Mouse (Mus musculus) embryonic facial prominence, embryonic 11.5 days (tissue): ENCODE measurements at regions not wholly inside any gene's neighbourhood (a gene's known extent, or its start where the extent isn't known, plus 50 kb on each side); places are given as distances from the start of the nearest gene placed in this dataset.

Experiments
- ATAC-seq: fragments of 200-750 bp; cut with Nextera tagmentation; replicated peaks from 2 replicates; pipeline ENCODE4 v1.8.0; 2017; ENCODE audit warnings: low read depth; ENCODE audit not compliant: insufficient number of reproducible peaks, low FRiP score, low TSS enrichment
- DNase-seq: peaks from one replicate; pipeline ENCODE4 v3.0.0-alpha.2; 2015; ENCODE audit warnings: low spot score
- H3K27ac ChIP-seq: fragments of 300-500 bp; sonication (generic); replicated peaks from 2 replicates; pipeline ENCODE4 v1.5.1; 2014; ENCODE audit warnings: mild to moderate bottlenecking, low read depth, low read length, control low read depth
- H3K27me3 ChIP-seq: fragments of 300-500 bp; sonication (generic); 2 replicates; pipeline ENCODE4 v1.6.1; 2014; ENCODE audit warnings: mild to moderate bottlenecking, low read length, moderate library complexity, mixed read lengths; ENCODE audit not compliant: control insufficient read depth, insufficient read depth
- H3K36me3 ChIP-seq: fragments of 300-500 bp; sonication (generic); replicated peaks from 2 replicates; pipeline ENCODE4 v1.6.1; 2014; ENCODE audit warnings: low read depth, mild to moderate bottlenecking, low read length, moderate library complexity, mixed read lengths; ENCODE audit not compliant: control insufficient read depth, insufficient read depth
- H3K4me1 ChIP-seq: fragments of 300-500 bp; sonication (generic); 2 replicates; pipeline ENCODE4 v1.6.1; 2014; ENCODE audit warnings: low read length, mixed read lengths; ENCODE audit not compliant: control insufficient read depth, insufficient read depth
- H3K4me2 ChIP-seq: fragments of 300-500 bp; sonication (generic); 2 replicates; pipeline ENCODE4 v1.6.1; 2014; ENCODE audit warnings: low read depth, mild to moderate bottlenecking, control low read depth, low read length, moderate library complexity
- H3K4me3 ChIP-seq: fragments of 300-500 bp; sonication (generic); 2 replicates; pipeline ENCODE4 v1.5.1; 2014; ENCODE audit warnings: low read depth, low read length, control low read depth
- H3K9ac ChIP-seq: fragments of 300-500 bp; sonication (generic); replicated peaks from 2 replicates; pipeline ENCODE4 v1.6.1; 2014; ENCODE audit warnings: mild to moderate bottlenecking, control low read depth, low read length
- H3K9me3 ChIP-seq: fragments of 300-500 bp; sonication (generic); replicated peaks from 2 replicates; pipeline ENCODE4 v1.6.1; 2016; ENCODE audit warnings: mild to moderate bottlenecking, low read length, inconsistent platforms, mixed read lengths; ENCODE audit not compliant: control insufficient read depth
- WGBS: fragments of 180-500 bp; shearing (Covaris S2); extraction: QIAGEN DNeasy Blood & Tissue Kit; methylation state at CpG from one replicate; pipeline ENCODE4 v1.1.7; 2014; 5-methylcytosine and 5-hydroxymethylcytosine counted together

DNA sequence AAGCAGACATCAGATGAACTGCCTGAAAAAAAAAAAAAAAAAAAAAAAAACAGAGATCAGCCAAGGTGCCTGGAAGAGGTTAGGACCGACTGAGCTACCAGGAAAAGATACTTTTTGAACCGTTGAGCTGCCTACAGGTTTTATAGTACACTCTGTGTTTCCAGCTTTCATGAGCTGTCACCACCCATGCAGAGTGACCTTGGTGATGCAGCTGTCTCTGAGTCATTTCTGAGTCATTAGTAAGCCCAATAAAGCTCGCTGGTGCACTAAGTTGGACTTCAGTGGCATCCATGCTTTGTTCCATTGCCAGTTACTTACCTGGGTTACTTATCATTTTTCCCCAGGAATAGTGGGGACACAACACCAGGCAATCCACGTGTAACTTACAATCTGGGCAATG lies 592.9 kb upstream of the Arpp21 start:
- Histone ChIP-seq H3K4me3 (no peak overlapping the region), H3K4me2 (no peak overlapping the region), H3K27me3 (no peaks in the 10 kb centered on the region), H3K9me3 (no peaks in the 10 kb centered on the region), H3K4me1 (no peaks in the 10 kb centered on the region), H3K27ac (no peak overlapping the region), H3K9ac (no peak overlapping the region), H3K36me3 (no peaks in the 10 kb centered on the region)
- ATAC-seq (no peak), DNase-seq (no peak)
- 87% methylated on average over 4 of the region's 4 CpGs for WGBS

DNA sequence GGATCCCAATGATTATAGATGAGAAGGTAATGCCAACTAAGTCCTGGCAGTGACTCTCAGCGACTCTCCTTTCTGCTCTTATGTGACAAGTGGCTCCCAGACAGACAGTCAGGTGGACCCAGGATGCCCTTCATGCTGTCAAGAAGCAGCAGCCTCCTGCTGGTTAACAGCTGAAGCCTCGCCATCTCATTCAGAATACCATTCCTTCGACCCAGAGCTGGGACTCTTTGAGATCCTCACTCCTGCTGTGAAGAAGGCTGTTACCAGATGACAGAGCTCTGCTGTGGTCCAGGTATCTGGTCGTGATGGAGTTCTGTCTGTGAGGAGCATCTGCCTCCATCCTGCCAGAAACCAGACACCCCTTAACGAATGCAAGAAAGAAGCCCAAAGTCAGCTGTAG lies 590.9 kb upstream of the Arpp21 start:
- ATAC-seq (no peak), DNase-seq (no peak)
- no peak overlapping the region for H3K9ac ChIP-seq
- H3K4me2 ChIP-seq: no peak overlapping the region
- H3K9me3 ChIP-seq: no peaks in the 10 kb centered on the region
- no peaks in the 10 kb centered on the region for H3K36me3 ChIP-seq
- no peak overlapping the region for H3K4me3 ChIP-seq
- no peaks in the 10 kb centered on the region for H3K27me3 ChIP-seq
- H3K27ac ChIP-seq: no peak overlapping the region
- WGBS: 47% methylated on average over 5 of the region's 5 CpGs
- H3K4me1 ChIP-seq: no peaks in the 10 kb centered on the region

DNA sequence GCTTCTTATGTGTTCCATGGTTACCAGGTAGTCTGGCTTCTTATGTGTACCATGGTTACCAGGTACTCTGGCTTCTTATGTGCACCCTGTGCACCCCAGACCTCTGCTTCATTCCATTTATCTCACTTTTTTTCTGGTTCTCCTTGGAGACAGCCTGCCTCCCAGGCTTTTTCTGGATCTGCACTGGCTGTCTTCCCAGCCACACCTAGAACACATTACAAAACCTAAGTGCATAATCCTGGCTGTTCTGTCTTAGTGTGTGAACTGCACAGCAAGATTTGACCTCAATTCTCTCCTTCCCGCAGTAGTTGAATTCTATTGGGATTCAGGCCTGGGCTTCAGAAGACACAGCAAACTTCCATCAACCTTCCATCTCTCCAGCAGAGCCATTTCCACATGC lies 586.2 kb upstream of the Arpp21 start:
- H3K9ac ChIP-seq: no peak overlapping the region
- no peak overlapping the region for H3K4me2 ChIP-seq
- no peak overlapping the region for H3K27ac ChIP-seq
- no peaks in the 10 kb centered on the region for H3K36me3 ChIP-seq
- WGBS: 86% methylated on average over 1 of the region's 1 CpGs
- H3K4me3 ChIP-seq: no peak overlapping the region
- no peaks in the 10 kb centered on the region for H3K9me3 ChIP-seq
- ATAC-seq: no peak
- H3K27me3 ChIP-seq: no peaks in the 10 kb centered on the region
- H3K4me1 ChIP-seq: no peaks in the 10 kb centered on the region
- no peak for DNase-seq

DNA sequence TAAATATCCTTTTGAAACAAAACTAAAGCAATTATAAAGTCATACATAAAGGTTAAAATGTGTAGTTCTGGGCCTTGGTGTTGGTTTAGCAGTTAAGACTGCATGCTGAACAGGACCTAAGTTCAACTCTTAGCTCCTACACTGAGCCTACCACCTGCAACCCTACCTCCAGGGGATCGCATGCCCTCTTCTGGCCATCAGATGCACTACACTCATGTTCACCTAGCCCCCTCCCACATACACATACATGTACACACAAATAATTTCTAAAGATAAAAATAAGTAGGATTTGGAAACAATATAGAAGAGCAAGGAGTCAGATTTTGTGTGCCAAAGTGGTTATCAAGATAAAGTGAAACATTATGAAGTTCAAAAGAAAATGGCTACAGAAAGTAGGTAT lies 576.2 kb upstream of the Arpp21 start:
- no peaks in the 10 kb centered on the region for H3K9me3 ChIP-seq
- no peaks in the 10 kb centered on the region for H3K4me1 ChIP-seq
- DNase-seq (no peak), ATAC-seq (no peak)
- H3K36me3 ChIP-seq: no peaks in the 10 kb centered on the region
- no peak overlapping the region for H3K4me3 ChIP-seq
- H3K9ac ChIP-seq: no peak overlapping the region
- no peak overlapping the region for H3K4me2 ChIP-seq
- H3K27me3 ChIP-seq: no peaks in the 10 kb centered on the region
- no peak overlapping the region for H3K27ac ChIP-seq
- WGBS: 44% methylated on average over 1 of the region's 1 CpGs

DNA sequence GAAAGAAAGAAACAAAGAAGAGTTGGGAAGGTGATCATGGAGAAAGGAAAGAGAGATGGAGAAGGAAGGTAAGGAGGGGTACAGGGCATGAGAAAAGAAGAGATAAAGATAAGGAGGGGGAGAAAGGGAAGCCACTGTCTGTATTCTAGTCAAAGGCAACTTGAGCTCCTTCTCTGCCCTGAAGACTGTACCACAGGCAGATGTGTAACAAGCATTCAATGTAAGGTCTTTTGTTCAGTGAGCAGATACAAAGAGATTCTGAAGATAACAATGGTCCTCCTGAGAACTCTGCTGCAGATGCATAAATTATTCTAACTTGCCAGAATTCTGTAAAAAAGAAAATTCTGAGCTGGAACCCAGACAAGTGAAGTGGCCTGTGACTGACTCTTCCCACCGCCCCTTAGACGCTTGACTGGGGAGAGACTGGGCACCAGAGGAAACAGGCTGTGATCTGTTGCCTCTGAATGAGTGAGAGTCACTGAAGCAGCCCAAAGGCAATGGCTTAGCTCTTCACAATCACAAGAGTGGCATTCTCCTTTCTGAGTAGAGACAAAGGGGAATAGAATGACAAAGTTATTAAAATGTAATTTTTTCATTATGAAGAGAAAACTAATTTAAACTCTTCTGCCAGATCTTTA lies 564.0 kb upstream of the Arpp21 start:
- H3K9me3 ChIP-seq: no peaks in the 10 kb centered on the region
- H3K4me3 ChIP-seq: no peak overlapping the region
- ATAC-seq (no peak), DNase-seq (no peak)
- no peak overlapping the region for H3K4me2 ChIP-seq
- 53% methylated on average over 2 of the region's 2 CpGs for WGBS
- no peaks in the 10 kb centered on the region for H3K27me3 ChIP-seq
- H3K4me1 ChIP-seq: no peaks in the 10 kb centered on the region
- H3K9ac ChIP-seq: no peak overlapping the region
- H3K27ac ChIP-seq: no peak overlapping the region
- no peaks in the 10 kb centered on the region for H3K36me3 ChIP-seq

DNA sequence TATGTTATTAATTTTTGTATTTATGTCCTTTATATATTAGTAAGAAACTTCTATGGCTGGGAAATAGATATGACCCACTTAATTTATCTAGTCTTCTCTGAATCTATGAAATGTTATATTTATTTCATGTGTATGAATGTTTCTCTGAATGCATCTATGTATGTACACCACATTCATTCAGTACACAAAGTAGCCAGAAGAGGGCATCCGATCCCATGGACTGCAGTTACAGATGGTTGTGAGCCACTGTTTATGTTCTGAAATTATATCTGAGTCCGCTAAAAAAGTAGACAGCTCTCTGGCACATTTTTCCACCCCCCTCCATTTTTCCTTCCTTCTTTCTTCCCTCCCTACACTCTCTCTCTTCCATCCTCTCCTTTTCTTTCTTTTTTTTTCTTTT lies 557.8 kb upstream of the Arpp21 start:
- Histone ChIP-seq H3K4me2 (no peak overlapping the region), H3K27ac (no peak overlapping the region), H3K4me1 (no peaks in the 10 kb centered on the region), H3K9me3 (no peaks in the 10 kb centered on the region), H3K27me3 (no peaks in the 10 kb centered on the region), H3K36me3 (no peaks in the 10 kb centered on the region), H3K4me3 (no peak overlapping the region), H3K9ac (no peak overlapping the region)
- ATAC-seq (no peak), DNase-seq (peak; percentile 9)
- WGBS: 73% methylated on average over 2 of the region's 2 CpGs

DNA sequence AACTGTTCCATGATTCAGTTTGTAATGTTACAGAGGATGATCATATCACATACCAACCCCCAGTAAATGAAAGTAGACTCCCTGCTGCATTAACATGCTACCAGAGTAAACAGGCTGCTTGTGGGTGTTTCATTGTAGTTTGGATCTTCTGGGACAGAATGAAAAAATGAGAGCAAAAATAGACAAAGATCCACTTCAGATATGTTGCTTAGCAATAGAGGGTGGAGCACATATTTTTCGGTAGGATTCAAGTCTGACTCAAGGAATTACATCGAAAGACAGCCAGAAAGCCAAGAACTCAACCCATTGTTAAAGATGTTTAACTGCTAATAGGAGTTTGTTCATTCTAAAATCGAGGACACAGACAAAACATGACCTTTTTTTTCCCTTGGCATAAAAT lies 536.2 kb upstream of the Arpp21 start:
- H3K4me2 ChIP-seq: no peak overlapping the region
- H3K27ac ChIP-seq: no peak overlapping the region
- H3K9ac ChIP-seq: no peak overlapping the region
- DNase-seq (no peak), ATAC-seq (no peak)
- no peaks in the 10 kb centered on the region for H3K4me1 ChIP-seq
- no peaks in the 10 kb centered on the region for H3K9me3 ChIP-seq
- no peaks in the 10 kb centered on the region for H3K36me3 ChIP-seq
- H3K27me3 ChIP-seq: no peaks in the 10 kb centered on the region
- 82% methylated on average over 3 of the region's 3 CpGs for WGBS
- H3K4me3 ChIP-seq: no peak overlapping the region

DNA sequence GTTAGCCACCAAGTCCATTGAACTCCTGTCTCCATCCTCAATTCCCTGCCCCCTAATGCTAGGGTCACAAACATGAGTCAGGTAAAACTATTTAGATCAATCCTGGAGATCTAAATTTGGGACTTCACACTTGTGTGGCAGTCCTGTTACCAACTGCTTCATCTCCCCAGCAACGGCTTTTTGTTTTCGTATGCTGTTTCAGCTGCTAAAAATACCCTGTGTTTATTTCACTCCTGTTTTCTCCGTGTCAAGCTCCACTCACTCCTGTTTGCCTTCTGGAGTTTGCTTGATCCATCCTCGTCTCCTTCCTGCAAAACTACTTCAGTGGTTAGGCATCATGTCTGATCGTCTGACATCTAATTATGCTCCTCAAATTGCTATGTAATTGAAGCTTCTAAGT lies 508.9 kb upstream of the Arpp21 start:
- H3K4me1 ChIP-seq: no peaks in the 10 kb centered on the region
- no peak for DNase-seq

More for the DNA sequence above, 508.9 kb upstream of the Arpp21 start:
- Histone ChIP-seq H3K9me3 (no peaks in the 10 kb centered on the region), H3K27ac (no peak overlapping the region), H3K36me3 (no peaks in the 10 kb centered on the region), H3K9ac (no peak overlapping the region), H3K4me2 (no peak overlapping the region), H3K4me3 (no peak overlapping the region), H3K27me3 (no peaks in the 10 kb centered on the region)
- WGBS: 55% methylated on average over 5 of the region's 5 CpGs
- ATAC-seq: no peak
